Mouse (Mus musculus) MEL (cell line): ENCODE measurements around the gene Sparcl1. TPM values are rescaled to one million over a fixed set of nuclear protein-coding genes. Genes with fewer than 3 reads are reported as not detected.

Source experiments
- DNase-seq: peaks from one replicate; pipeline ENCODE4 v3.0.0; 2011; ENCODE audit warnings: low read depth, low spot score
- H3K27ac ChIP-seq: 2 replicates; pipeline ENCODE4 v1.5.1; 2012; ENCODE audit warnings: low read depth, mild to moderate bottlenecking, control low read depth, low read length, moderate library complexity; ENCODE audit not compliant: control insufficient read depth
- H3K27me3 ChIP-seq, 2 experiments: fragments of 150-350 bp in 1 of 2; sonication (generic) in 1 of 2; 2 replicates each; pipeline ENCODE4 v1.6.1; 2012; ENCODE audit warnings: low read length in 2 of 2, mild to moderate bottlenecking in 2 of 2, improper control_type of control experiment in 1 of 2, moderate library complexity in 1 of 2; ENCODE audit not compliant: insufficient read depth in 2 of 2, control insufficient read depth in 1 of 2
- H3K36me3 ChIP-seq, 2 experiments: 2 replicates each; pipeline ENCODE4 v1.6.1; 2012 to 2014; ENCODE audit warnings: low read length in 2 of 2, improper control_type of control experiment in 1 of 2, inconsistent platforms in 1 of 2, mild to moderate bottlenecking in 1 of 2; ENCODE audit not compliant: insufficient read depth in 2 of 2, control insufficient read depth in 1 of 2
- H3K4me1 ChIP-seq, 2 experiments: fragments of 150-350 bp in 1 of 2; sonication (generic) in 1 of 2; 2 replicates each; pipeline ENCODE4 v1.6.1; 2012; ENCODE audit warnings: low read length in 2 of 2, improper control_type of control experiment in 1 of 2, mild to moderate bottlenecking in 1 of 2; ENCODE audit not compliant: insufficient read depth in 2 of 2, control insufficient read depth in 1 of 2
- H3K4me3 ChIP-seq, 2 experiments: fragments of 150-350 bp in 1 of 2; sonication (generic) in 1 of 2; 2 replicates each; pipeline ENCODE4 v1.5.1; 2012; ENCODE audit warnings: low read depth in 2 of 2, low read length in 2 of 2, mild to moderate bottlenecking in 2 of 2, moderate library complexity in 2 of 2, control low read depth in 1 of 2, improper control_type of control experiment in 1 of 2; ENCODE audit not compliant: control insufficient read depth in 1 of 2, insufficient read depth in 1 of 2
- H3K79me2 ChIP-seq: 2 replicates; pipeline ENCODE4 v1.6.1; 2012; ENCODE audit warnings: mild to moderate bottlenecking, low read length, moderate library complexity; ENCODE audit not compliant: control insufficient read depth, poor library complexity, insufficient read depth
- H3K9ac ChIP-seq: 2 replicates; pipeline ENCODE4 v1.6.1; 2012; ENCODE audit warnings: low read depth, mild to moderate bottlenecking, control low read depth, low read length, moderate library complexity; ENCODE audit not compliant: control insufficient read depth, poor library complexity, severe bottlenecking
- H3K9me3 ChIP-seq: fragments of 150-350 bp; sonication (generic); replicated peaks from 2 replicates; pipeline ENCODE4 v1.6.1; 2012; ENCODE audit warnings: mild to moderate bottlenecking, low read length, improper control_type of control experiment, moderate library complexity; ENCODE audit not compliant: insufficient read depth
- BHLHE40 ChIP-seq: IDR thresholded peaks from 2 replicates; pipeline ENCODE4 v1.6.1; 2012; ENCODE audit warnings: low read depth, mild to moderate bottlenecking, inconsistent platforms, low read length, improper control_type of control experiment, borderline replicate concordance
- CHD1 ChIP-seq: IDR thresholded peaks from 2 replicates; pipeline ENCODE4 v1.6.1; 2012; ENCODE audit warnings: low read depth, mild to moderate bottlenecking, inconsistent platforms, low read length, improper control_type of control experiment
- CTCF ChIP-seq, 3 experiments: IDR thresholded peaks in 2 of 3; conservative IDR thresholded peaks in 1 of 3; 2 replicates each; pipeline ENCODE4 v1.5.1; 2011 to 2012; ENCODE audit warnings: low read length in 3 of 3, low read depth in 2 of 3, mild to moderate bottlenecking in 2 of 3, improper control_type of control experiment in 1 of 3, inconsistent platforms in 1 of 3, mixed read lengths in 1 of 3, moderate library complexity in 1 of 3; ENCODE audit not compliant: control insufficient read depth in 1 of 3, insufficient read depth in 1 of 3, poor library complexity in 1 of 3, severe bottlenecking in 1 of 3
- EP300 ChIP-seq, 2 experiments: IDR thresholded peaks; 2 replicates each; pipeline ENCODE4 v1.6.1; 2011; ENCODE audit warnings: improper control_type of control experiment in 2 of 2, low read length in 2 of 2, low read depth in 1 of 2, mild to moderate bottlenecking in 1 of 2
- GABPA ChIP-seq: IDR thresholded peaks from 2 replicates; pipeline ENCODE4 v1.6.1; 2012; ENCODE audit warnings: low read depth, mild to moderate bottlenecking, inconsistent platforms, low read length, improper control_type of control experiment, moderate library complexity
- GATA1 ChIP-seq: IDR thresholded peaks from 2 replicates; pipeline ENCODE4 v1.6.1; 2011; ENCODE audit warnings: low read depth, low read length, improper control_type of control experiment
- KAT2A ChIP-seq: conservative IDR thresholded peaks from 2 replicates; pipeline ENCODE4 v1.6.1; 2012; ENCODE audit warnings: low read depth, low read length, improper control_type of control experiment, inconsistent platforms
- MAFK ChIP-seq: IDR thresholded peaks from 2 replicates; pipeline ENCODE4 v1.6.1; 2011; ENCODE audit warnings: low read depth, mild to moderate bottlenecking, low read length, improper control_type of control experiment, borderline replicate concordance
- MAX ChIP-seq: IDR thresholded peaks from 2 replicates; pipeline ENCODE4 v1.6.1; 2011; ENCODE audit warnings: low read length, improper control_type of control experiment
- MYB ChIP-seq: IDR thresholded peaks from 2 replicates; pipeline ENCODE4 v1.6.1; 2011; ENCODE audit warnings: mild to moderate bottlenecking, low read depth, low read length, improper control_type of control experiment
- NELFE ChIP-seq: IDR thresholded peaks from 2 replicates; pipeline ENCODE4 v1.6.1; 2011; ENCODE audit warnings: low read depth, low read length, improper control_type of control experiment
- NRF1 ChIP-seq: IDR thresholded peaks from 2 replicates; pipeline ENCODE4 v1.6.1; 2014; ENCODE audit warnings: low read depth, mild to moderate bottlenecking, inconsistent platforms, low read length, improper control_type of control experiment, moderate library complexity; ENCODE audit not compliant: poor library complexity, insufficient read depth, severe bottlenecking
- POLR2AphosphoS2 ChIP-seq: IDR thresholded peaks from 2 replicates; pipeline ENCODE4 v1.6.1; 2011; ENCODE audit warnings: low read length, improper control_type of control experiment
- POLR2AphosphoS5 ChIP-seq: IDR thresholded peaks from 2 replicates; pipeline ENCODE4 v1.6.1; 2012; ENCODE audit warnings: low read depth, borderline replicate concordance, mild to moderate bottlenecking, inconsistent platforms, low read length, moderate library complexity, mixed read lengths
- RCOR1 ChIP-seq: IDR thresholded peaks from 2 replicates; pipeline ENCODE4 v1.6.1; 2012; ENCODE audit warnings: low read depth, mild to moderate bottlenecking, inconsistent platforms, low read length, improper control_type of control experiment
- SMC3 ChIP-seq: IDR thresholded peaks from 2 replicates; pipeline ENCODE4 v1.6.1; 2011; ENCODE audit warnings: low read depth, low read length, improper control_type of control experiment
- TCF12 ChIP-seq: IDR thresholded peaks from 2 replicates; pipeline ENCODE4 v1.6.1; 2014; ENCODE audit warnings: low read depth, mild to moderate bottlenecking, inconsistent platforms, low read length, improper control_type of control experiment, moderate library complexity
- USF1 ChIP-seq: IDR thresholded peaks from 2 replicates; pipeline ENCODE4 v1.6.1; 2014; ENCODE audit warnings: low read depth, mild to moderate bottlenecking, inconsistent platforms, low read length, improper control_type of control experiment, moderate library complexity
- ZKSCAN1 ChIP-seq: IDR thresholded peaks from 2 replicates; pipeline ENCODE4 v1.6.1; 2012; ENCODE audit warnings: low read depth, mild to moderate bottlenecking, inconsistent platforms, low read length, improper control_type of control experiment, moderate library complexity
- ZNF384 ChIP-seq: IDR thresholded peaks from 2 replicates; pipeline ENCODE4 v1.6.1; 2012; ENCODE audit warnings: low read depth, mild to moderate bottlenecking, inconsistent platforms, low read length, improper control_type of control experiment
- polyA plus RNA-seq, 2 experiments: library from polyadenylated mRNA; stranded (reverse) in 1 of 2; unstranded in 1 of 2; fragments of >175 nt in 1 of 2; fragments of >200 nt in 1 of 2; gene quantifications; 2 replicates each; pipeline versions ENCODE4 v1.2.1 to v1.2.4; 2012; ENCODE audit warnings: low replicate concordance in 2 of 2, low read depth in 1 of 2; ENCODE audit not compliant: insufficient read length in 2 of 2, insufficient read depth in 1 of 2, missing spikeins in 1 of 2
- total RNA-seq: library from RNA; depleted of rRNA; stranded (reverse); fragments of 300-350 nt; gene quantifications from 2 replicates; pipeline ENCODE4 v1.2.3, GENCODE M21; 2012

Sparcl1 gene
- total and polyA plus RNA-seq, 3 experiments = not detected

DNA sequence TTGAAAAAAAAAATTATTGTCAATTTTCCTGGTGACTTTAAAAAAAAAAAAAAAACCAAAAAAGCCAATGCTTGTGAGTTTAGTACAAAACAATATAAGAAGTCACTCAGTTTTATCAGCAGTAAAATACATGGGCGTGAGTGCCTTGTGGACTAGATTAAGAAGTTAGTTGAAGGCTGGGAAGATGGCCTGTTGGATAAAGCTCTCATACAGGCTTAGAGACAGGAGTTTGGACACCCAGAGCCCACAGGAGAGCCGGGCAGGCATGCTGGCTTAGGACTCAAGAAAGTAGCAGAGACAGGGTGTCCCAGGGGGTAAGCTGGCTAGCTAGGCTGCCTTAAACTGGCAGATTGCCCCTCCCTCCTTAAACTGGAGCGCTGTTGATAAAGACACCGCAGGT is 58.6 kb downstream of the Sparcl1 start:
- Histone ChIP-seq H3K9ac (no peak overlapping the region), H3K27me3 (no peaks in the 10 kb centered on the region), H3K4me1 (peaks cover 6 to 8% of the 10 kb centered on the region in 2 experiments), H3K27ac (peak overlapping the region; percentile 35), H3K4me3 (no peak overlapping the region), H3K36me3 (peaks cover 12 to 14% of the 10 kb centered on the region in 2 experiments), H3K9me3 (no peaks in the 10 kb centered on the region), H3K79me2 (peaks cover 2% of the 10 kb centered on the region; the same call in 1 of the 2 replicates)
- TF ChIP-seq ZKSCAN1 = 0 out of 2 replicates have a peak, but pooled peaks have one; percentile 45
- no peak for TF ChIP-seq MYB
- peak; percentile 35 to 81 for TF ChIP-seq EP300 (IDR thresholded peaks at IDR 0.05; ENCODE audit: low read depth in 1 of 2, low read length in 2 of 2)
- no peak for TF ChIP-seq MAFK
- no peak for TF ChIP-seq USF1
- TF ChIP-seq GABPA = no peak
- no peak for TF ChIP-seq NRF1
- no peak for TF ChIP-seq POLR2AphosphoS5
- no peak for TF ChIP-seq BHLHE40
- TF ChIP-seq CHD1 = no peak
- TF ChIP-seq SMC3 = no peak
- TF ChIP-seq RCOR1 = no peak
- no peak for TF ChIP-seq KAT2A
- TF ChIP-seq ZNF384 = peak; percentile 78
- peak; percentile 54; the same call in 1 of the 2 replicates for TF ChIP-seq TCF12
- TF ChIP-seq MAX = no peak
- TF ChIP-seq GATA1 = peak; percentile 82
- DNase-seq = peak; percentile 43

DNA sequence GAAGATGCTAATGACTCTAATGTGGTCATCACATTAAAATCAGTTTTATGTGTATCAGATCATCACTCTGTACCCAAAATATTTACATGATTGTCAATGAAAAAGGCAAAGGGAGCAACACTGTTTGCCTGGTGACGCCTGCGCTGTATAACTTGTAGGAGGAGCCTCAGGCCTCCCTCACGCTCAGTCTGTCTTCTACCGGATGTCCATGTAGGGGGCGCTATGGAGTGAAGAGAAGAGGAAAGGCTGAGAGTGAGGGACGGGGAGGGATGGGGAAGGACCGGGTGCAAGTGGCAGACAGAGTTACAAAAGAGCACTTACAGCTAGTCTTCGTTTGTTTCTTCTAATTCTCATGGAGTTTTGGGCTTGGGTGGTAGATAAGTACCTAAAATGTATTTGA is 60.6 kb downstream of the Sparcl1 start:
- TF ChIP-seq SMC3 (0 out of 2 replicates have a peak, but pooled peaks have one; percentile 24), NELFE (no peak), CTCF (IDR thresholded peaks at IDR 0.05 in 2 of 3, conservative IDR thresholded peaks at IDR 0.05 in 1 of 3; ENCODE audit: control insufficient read depth in 1 of 3, insufficient read depth in 1 of 3, low read depth in 2 of 3, low read length in 3 of 3, poor library complexity in 1 of 3, severe bottlenecking in 1 of 3) (peak; percentile 45 to 62 (median 60)), POLR2AphosphoS2 (no peak)
- Histone ChIP-seq H3K9ac (no peak overlapping the region), H3K79me2 (peaks cover 5% of the 10 kb centered on the region), H3K9me3 (no peaks in the 10 kb centered on the region), H3K36me3 (peaks cover 14 to 20% of the 10 kb centered on the region in 2 experiments), H3K27ac (no peak overlapping the region), H3K27me3 (no peaks in the 10 kb centered on the region), H3K4me1 (peaks cover 8 to 13% of the 10 kb centered on the region in 2 experiments), H3K4me3 (no peak overlapping the region)
- peak; percentile 67 for DNase-seq
